Mouse (Mus musculus): ENCODE data around the gene Pold1.

GRCm38 (mm10) chr7:44495086-44495485 is 53.6 kb downstream of the Pold1 start:
- TF ChIP-seq CTCF (IDR thresholded peaks at IDR 0.05; ENCODE audit: low read depth, low read length) (no peak), TAL1 (conservative IDR thresholded peaks at IDR 0.05; ENCODE audit: low read depth, low read length) (no peak), GATA1 (IDR thresholded peaks at IDR 0.05; ENCODE audit: borderline replicate concordance, low read length) (no peak), GATA2 (IDR thresholded peaks at IDR 0.05; ENCODE audit: borderline replicate concordance, low read depth, low read length) (no peak), POLR2AphosphoS5 (IDR thresholded peaks at IDR 0.05; ENCODE audit: insufficient replicate concordance, low read depth, low read length) (no peak)
